Mouse (Mus musculus): ENCODE results near the gene Lrrc75b. TPM values are rescaled to one million over a fixed set of nuclear protein-coding genes. Genes with fewer than 3 reads are reported as not detected.
"Not testable (repeated sequence)": the region's sequence is repeated elsewhere in the genome, so short reads cannot be mapped to it uniquely, and the experiment has no call there.

Gene Lrrc75b
- polyA plus RNA-seq, 1 experiment from 2014 or later, result 14.6 TPM

DNA sequence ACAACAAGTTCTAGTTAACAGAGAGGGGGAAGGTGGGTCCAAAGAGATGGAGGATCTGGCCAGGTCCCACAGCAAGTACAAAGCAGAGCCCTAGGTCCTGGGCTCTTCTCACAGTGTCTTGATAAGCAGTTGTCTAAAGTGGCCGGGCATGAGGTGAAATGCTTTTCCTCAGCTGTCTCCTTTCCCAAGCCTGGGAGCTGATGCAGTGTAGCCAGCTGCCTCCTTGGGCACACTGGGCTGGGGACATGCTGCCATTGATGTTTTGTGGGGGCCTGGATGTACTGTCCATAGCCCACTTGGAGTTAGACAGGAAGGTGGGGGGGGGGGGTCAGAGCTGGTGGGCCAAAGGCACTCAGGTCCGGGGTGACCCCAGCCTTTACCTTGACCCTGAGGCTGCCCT lies 8.0 kb downstream of the Lrrc75b start:
- Histone ChIP-seq H3K4me2 (replicated peaks) (no peak overlapping the region), H3K27me3 (no peaks in the 10 kb centered on the region), H3K9me3 (replicated peaks) (no peaks in the 10 kb centered on the region), H3K9ac (no peak overlapping the region), H3K27ac (no peak overlapping the region), H3K36me3 (peaks cover 15% of the 10 kb centered on the region), H3K4me1 (peaks cover 16% of the 10 kb centered on the region), H3K4me3 (no peak overlapping the region)
- ATAC-seq (ENCODE audit: low FRiP score), result no peak
- 85% methylated on average over 2 of the region's 2 CpGs for WGBS

DNA sequence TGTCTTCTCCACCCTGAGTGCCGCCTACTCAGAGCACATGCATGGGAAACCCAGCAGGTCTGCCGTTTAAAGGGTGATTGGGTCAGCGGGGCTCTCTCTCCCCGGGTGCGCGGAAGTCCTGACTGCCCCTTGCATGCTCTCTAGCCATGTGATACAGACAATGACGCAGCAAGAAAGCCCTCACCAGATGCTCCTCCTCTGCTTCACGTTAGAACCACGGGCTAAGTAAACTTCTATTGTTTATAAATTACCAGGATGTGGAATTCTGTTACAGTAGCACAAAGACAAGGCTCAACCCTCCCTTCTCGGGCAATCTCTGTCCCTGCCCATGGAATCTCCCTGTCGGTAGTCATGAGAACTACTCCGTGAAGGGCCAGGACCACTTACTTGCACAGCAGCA lies 9.0 kb downstream of the Lrrc75b start:
- H3K9ac ChIP-seq, result no peak overlapping the region
- no peaks in the 10 kb centered on the region for H3K27me3 ChIP-seq
- 47% methylated on average over 12 of the region's 12 CpGs for WGBS
- no peak overlapping the region for H3K4me2 ChIP-seq (replicated peaks)
- no peak overlapping the region for H3K4me3 ChIP-seq
- ATAC-seq (ENCODE audit: low FRiP score), result no peak
- H3K36me3 ChIP-seq, result peaks cover 15% of the 10 kb centered on the region
- H3K4me1 ChIP-seq, result peaks cover 7% of the 10 kb centered on the region
- no peaks in the 10 kb centered on the region for H3K9me3 ChIP-seq (replicated peaks)
- H3K27ac ChIP-seq, result no peak overlapping the region

DNA sequence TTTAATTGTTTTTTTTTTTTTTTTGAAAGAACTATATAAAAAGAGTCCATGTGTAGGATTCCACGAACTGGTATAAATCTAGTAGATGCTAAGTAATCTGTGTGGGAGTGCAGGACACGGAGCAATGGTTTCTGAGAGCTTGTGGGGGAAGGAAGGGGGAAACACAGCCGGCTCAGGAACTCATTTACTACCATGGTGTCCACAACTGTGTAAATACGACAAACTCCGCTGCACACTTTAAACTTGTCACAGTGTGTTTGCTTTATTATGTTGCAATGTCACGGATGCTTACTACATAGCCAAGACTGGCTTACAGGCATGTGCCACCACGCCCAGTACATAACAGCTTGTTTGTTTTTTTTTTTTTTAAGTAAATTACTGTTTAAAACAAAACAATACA lies 10.2 kb downstream of the Lrrc75b start:
- Histone ChIP-seq H3K27me3 (no peaks in the 10 kb centered on the region), H3K4me3 (no peak overlapping the region), H3K4me1 (no peaks in the 10 kb centered on the region), H3K9me3 (replicated peaks) (peaks cover 9% of the 10 kb centered on the region; the same call in 1 of the 2 replicates), H3K4me2 (replicated peaks) (no peak overlapping the region), H3K9ac (no peak overlapping the region), H3K36me3 (peaks cover 15% of the 10 kb centered on the region), H3K27ac (no peak overlapping the region)
- WGBS, result 77% methylated on average over 7 of the region's 7 CpGs
- no peak for ATAC-seq (ENCODE audit: low FRiP score)

DNA sequence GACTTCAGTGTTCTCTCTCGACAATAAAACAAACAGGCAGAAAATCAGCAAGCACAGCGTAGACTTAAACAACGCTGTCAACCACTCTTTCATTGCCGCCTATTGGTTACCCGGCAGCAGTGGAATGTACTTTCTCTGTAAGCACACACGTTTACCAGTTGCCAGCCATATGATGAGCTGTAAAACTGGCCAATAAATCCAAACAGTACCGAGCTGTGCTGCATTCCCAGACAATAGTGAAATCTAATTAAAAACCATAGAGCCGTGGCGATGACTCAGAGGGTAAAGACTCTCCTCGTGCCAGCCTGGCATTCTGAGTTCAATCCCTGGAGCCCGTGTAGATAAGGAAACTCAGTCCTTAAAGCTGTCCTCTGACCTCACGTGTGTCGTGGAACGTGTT lies 11.6 kb downstream of the Lrrc75b start:
- no peak overlapping the region for H3K27ac ChIP-seq
- ATAC-seq (ENCODE audit: low FRiP score), result no peak
- no peaks in the 10 kb centered on the region for H3K27me3 ChIP-seq
- peaks cover 9% of the 10 kb centered on the region; the same call in 1 of the 2 replicates for H3K9me3 ChIP-seq (replicated peaks)
- peaks cover 7% of the 10 kb centered on the region for H3K36me3 ChIP-seq
- no peak overlapping the region for H3K4me3 ChIP-seq
- no peak overlapping the region for H3K4me2 ChIP-seq (replicated peaks)
- 69% methylated on average over 14 of the region's 14 CpGs for WGBS
- H3K9ac ChIP-seq, result no peak overlapping the region
- no peaks in the 10 kb centered on the region for H3K4me1 ChIP-seq

DNA sequence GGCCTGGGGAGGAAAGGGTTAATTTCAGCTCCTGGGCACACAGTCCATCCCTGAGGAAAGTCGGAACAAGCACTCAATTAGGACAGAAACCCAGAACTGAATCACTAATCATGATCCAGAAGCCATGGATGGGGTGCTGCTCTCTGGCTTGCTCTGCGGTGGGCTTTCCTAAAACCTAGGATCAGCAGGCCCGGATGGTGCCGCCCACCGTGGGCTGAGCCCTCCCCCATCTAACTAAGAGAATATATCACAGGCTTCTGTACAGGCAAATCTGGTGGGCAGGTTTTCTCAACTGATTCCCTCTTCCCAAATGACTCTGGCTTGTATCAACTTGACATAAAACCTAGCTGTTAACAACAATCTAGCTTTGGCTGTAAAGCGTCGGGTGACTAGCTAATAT lies 12.2 kb downstream of the Lrrc75b start:
- Histone ChIP-seq H3K9me3 (replicated peaks) (peaks cover 9% of the 10 kb centered on the region; the same call in 1 of the 2 replicates), H3K4me1 (no peaks in the 10 kb centered on the region), H3K4me2 (replicated peaks) (no peak overlapping the region), H3K36me3 (0 out of 2 replicates have a peak, but pooled peaks cover under 1% of the 10 kb centered on the region), H3K27me3 (no peaks in the 10 kb centered on the region), H3K9ac (no peak overlapping the region), H3K27ac (no peak overlapping the region), H3K4me3 (no peak overlapping the region)
- ATAC-seq (ENCODE audit: low FRiP score), result no peak
- 75% methylated on average over 7 of the region's 7 CpGs for WGBS

DNA sequence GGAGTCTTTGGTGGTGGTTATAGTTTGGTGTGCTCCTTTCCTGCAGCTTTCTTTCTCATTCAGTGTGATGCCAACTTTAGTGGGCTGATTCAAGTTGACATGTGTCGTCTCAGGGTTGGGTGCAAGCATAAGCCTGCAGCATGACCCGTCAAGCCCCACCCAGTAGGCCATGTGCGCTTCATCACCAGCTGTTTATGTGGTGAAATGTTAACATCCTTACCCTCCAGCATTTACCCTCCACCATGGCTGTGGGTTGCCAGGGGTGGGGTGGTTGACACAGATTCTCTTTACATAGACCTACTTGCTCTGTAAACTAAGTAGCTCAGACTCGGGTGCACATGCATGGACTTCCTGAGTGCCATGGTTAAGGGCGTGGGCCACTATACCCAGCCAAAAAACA lies 24.0 kb downstream of the Lrrc75b start:
- H3K9me3 ChIP-seq (replicated peaks), result no peaks in the 10 kb centered on the region
- H3K4me1 ChIP-seq, result no peaks in the 10 kb centered on the region
- H3K9ac ChIP-seq, result no peak overlapping the region
- H3K4me3 ChIP-seq, result no peak overlapping the region
- no peak overlapping the region for H3K4me2 ChIP-seq (replicated peaks)
- no peak overlapping the region for H3K27ac ChIP-seq
- H3K27me3 ChIP-seq, result no peaks in the 10 kb centered on the region
- H3K36me3 ChIP-seq, result peaks cover 45% of the 10 kb centered on the region
- ATAC-seq (ENCODE audit: low FRiP score), result no peak
- whole genome bisulfite sequencing, result 96% methylated on average over 5 of the region's 5 CpGs

DNA sequence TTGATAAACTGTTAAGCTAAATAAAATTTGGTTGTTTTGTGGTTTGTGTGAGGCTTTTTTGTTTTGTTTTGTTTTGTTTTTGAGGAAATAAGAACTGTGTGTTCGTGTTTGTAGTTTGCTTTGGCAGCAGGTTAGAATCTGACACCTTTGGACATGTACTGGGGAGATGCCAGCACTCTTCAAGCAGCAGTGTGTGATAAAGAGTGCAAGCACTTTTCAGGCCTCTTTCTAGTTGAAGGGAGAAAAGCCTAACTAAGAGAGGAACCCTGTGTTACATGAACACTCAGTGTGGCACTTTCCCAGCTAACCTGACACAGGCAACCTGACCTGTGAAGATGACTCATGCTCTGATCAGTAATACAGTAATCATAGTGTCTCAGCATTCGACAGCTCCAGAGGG lies 24.7 kb downstream of the Lrrc75b start:
- Histone ChIP-seq H3K4me3 (no peak overlapping the region), H3K36me3 (peaks cover 49% of the 10 kb centered on the region), H3K4me2 (replicated peaks) (no peak overlapping the region), H3K27me3 (no peaks in the 10 kb centered on the region), H3K27ac (no peak overlapping the region), H3K9ac (no peak overlapping the region), H3K9me3 (replicated peaks) (no peaks in the 10 kb centered on the region), H3K4me1 (no peaks in the 10 kb centered on the region)
- no peak for ATAC-seq (ENCODE audit: low FRiP score)
- WGBS, result 94% methylated on average over 2 of the region's 2 CpGs

DNA sequence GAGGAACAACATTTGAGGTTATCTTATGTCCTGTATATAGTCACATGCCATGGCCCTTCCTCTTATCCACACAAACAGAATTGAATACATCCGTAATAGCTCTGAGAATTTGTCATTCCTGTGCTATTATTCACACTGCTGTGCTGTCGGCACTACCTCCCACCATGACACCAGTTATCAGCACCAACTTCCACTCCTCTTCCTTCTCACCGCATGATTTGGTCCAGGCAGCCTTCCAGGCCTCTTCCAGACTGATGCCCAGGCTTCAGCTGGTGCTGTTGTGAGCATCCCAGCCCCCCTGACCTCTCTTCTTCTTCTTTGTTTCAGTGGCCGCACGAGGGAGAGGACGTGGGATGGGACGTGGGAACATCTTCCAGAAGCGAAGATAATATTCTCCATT lies 25.2 kb downstream of the Lrrc75b start:
- 94% methylated on average over 8 of the region's 8 CpGs for WGBS
- Histone ChIP-seq H3K27ac (no peak overlapping the region), H3K4me3 (no peak overlapping the region), H3K4me2 (replicated peaks) (no peak overlapping the region), H3K27me3 (no peaks in the 10 kb centered on the region), H3K4me1 (no peaks in the 10 kb centered on the region), H3K9me3 (replicated peaks) (no peaks in the 10 kb centered on the region), H3K9ac (no peak overlapping the region), H3K36me3 (peaks cover 49% of the 10 kb centered on the region)
- no peak for ATAC-seq (ENCODE audit: low FRiP score)

DNA sequence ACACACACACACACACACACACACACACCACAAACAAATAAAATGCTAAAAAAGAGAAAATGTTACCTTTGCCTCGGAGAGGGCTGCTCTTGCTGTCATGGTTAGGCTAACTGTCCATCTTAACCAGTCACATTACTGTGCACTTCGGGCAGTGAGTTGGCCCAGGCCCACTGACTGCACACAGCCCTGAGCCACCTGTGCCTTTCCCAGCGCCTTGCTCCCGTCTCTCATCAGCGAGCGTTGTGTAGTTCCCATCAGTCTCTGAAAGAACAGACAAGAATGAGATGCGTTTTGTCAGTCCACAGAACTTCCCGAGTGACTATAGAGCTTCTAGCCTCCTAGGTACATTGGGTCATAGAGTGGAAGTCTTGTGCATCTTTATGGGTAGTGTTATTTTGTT lies 25.9 kb downstream of the Lrrc75b start:
- no peaks in the 10 kb centered on the region for H3K9me3 ChIP-seq (replicated peaks)
- H3K27me3 ChIP-seq, result no peaks in the 10 kb centered on the region
- H3K4me2 ChIP-seq (replicated peaks), result no peak overlapping the region
- H3K4me3 ChIP-seq, result no peak overlapping the region
- no peaks in the 10 kb centered on the region for H3K4me1 ChIP-seq
- peaks cover 51% of the 10 kb centered on the region for H3K36me3 ChIP-seq
- no peak overlapping the region for H3K27ac ChIP-seq
- no peak for ATAC-seq (ENCODE audit: low FRiP score)
- 93% methylated on average over 8 of the region's 8 CpGs for WGBS
- H3K9ac ChIP-seq, result no peak overlapping the region

DNA sequence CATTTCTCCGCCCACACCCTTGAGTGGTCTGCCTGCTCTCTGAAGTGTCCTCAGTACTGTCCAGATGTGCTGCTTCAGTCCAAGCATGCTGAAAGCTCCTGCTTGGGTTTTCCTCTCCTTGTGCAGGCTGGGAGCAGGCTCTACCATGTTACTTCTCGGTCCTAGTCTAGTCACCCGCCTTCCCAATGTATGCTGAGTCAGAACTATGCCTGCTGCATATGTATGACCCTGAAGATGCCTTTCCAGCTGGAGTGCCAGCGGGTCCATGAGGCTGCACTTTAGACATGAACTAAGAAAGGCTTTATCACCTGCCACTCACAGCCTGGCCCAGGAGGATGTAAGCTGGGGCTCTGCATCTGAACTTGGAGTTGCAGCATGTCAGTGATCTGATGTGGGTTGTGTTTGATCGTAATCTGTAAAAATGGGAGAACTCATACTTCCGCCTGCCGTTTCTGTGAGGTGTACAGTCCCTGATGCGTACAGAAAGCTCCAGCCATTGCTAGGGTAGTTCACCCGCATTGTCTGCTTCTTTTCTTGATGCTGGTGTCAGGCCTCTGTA lies 28.5 kb downstream of the Lrrc75b start:
- Histone ChIP-seq H3K9ac (no peak overlapping the region), H3K36me3 (peaks cover 60% of the 10 kb centered on the region), H3K4me2 (replicated peaks) (no peak overlapping the region), H3K27ac (no peak overlapping the region), H3K9me3 (replicated peaks) (no peaks in the 10 kb centered on the region), H3K4me1 (no peaks in the 10 kb centered on the region), H3K27me3 (no peaks in the 10 kb centered on the region), H3K4me3 (no peak overlapping the region)
- 94% methylated on average over 9 of the region's 9 CpGs for WGBS
- ATAC-seq (ENCODE audit: low FRiP score), result no peak

DNA sequence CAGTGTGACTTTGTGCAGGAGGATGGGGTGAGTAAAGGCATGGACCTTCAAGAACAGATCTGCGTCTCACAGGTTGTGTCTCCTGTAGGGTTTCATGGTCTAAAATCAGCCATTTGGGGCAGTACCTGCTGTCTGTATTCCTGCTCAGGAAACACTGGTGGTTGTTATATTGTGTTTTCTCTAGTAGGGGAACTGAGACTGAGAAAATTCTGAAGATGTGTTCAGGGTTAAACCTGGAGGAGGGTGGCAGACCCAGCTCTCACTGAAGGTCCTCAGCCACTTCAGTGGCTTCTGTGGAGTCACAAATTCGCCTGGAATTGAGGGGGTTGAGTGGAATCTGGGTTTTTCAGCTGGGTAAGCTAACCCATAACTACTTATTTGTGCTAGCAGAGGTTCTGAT lies 29.8 kb downstream of the Lrrc75b start:
- 90% methylated on average over 2 of the region's 2 CpGs for WGBS
- Histone ChIP-seq H3K27ac (no peak overlapping the region), H3K4me3 (no peak overlapping the region), H3K27me3 (no peaks in the 10 kb centered on the region), H3K4me1 (no peaks in the 10 kb centered on the region), H3K9ac (0 out of 2 replicates have a peak overlapping the region, but pooled peaks have one; percentile 13), H3K9me3 (replicated peaks) (no peaks in the 10 kb centered on the region), H3K4me2 (replicated peaks) (no peak overlapping the region), H3K36me3 (peaks cover 55% of the 10 kb centered on the region)
- ATAC-seq (ENCODE audit: low FRiP score), result no peak

DNA sequence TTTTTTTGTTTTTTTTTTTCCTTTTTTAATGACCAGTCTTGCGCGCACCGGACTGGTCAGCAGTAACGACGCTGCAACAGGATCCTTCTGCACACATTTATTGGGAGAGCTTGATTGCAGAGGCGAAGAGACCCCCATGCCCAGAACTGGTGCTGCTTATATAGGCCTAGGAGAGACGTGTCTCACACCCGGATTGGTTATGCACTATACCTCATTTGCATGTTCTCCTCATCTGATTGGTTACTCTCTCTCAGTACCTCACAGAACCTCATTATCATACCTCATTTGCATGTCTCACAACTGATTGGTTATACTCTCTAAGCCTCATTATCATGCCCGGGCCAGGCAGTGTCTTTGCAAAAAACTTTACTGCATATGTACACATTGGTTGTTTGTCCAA lies 34.7 kb downstream of the Lrrc75b start:
- H3K9me3 ChIP-seq (replicated peaks); H3K4me3 ChIP-seq; ATAC-seq (ENCODE audit: low FRiP score); H3K27me3 ChIP-seq; H3K4me2 ChIP-seq (replicated peaks); H3K9ac ChIP-seq; H3K27ac ChIP-seq; H3K4me1 ChIP-seq: not testable (repeated sequence)
- WGBS, result 88% methylated on average over 9 of the region's 9 CpGs
- peaks cover 59% of the 10 kb centered on the region for H3K36me3 ChIP-seq

DNA sequence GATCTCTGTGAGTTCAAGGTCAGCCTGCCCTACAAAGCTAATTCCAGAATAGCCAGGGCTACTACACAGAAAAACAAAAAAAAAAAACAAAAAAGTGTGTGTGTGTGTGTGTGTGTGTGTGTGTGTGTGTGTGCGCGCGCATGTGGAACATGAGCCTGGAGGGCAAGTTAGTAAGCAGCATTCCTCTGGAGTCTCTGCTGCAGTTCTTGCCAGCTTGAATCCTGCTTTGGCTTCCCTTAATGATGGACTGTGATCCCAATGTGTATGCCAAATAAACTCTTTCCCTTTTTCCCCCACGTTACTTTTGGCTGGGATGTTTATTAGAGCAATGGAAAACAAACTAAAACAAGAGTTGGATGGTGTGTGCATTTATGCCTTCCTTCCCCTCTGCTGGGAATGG lies 38.5 kb downstream of the Lrrc75b start:
- peaks cover 53% of the 10 kb centered on the region for H3K36me3 ChIP-seq
- ATAC-seq (ENCODE audit: low FRiP score), result no peak
- H3K27ac ChIP-seq, result no peak overlapping the region
- no peaks in the 10 kb centered on the region for H3K9me3 ChIP-seq (replicated peaks)
- H3K9ac ChIP-seq, result no peak overlapping the region
- H3K4me3 ChIP-seq, result no peak overlapping the region
- no peaks in the 10 kb centered on the region for H3K27me3 ChIP-seq
- peaks cover 14% of the 10 kb centered on the region for H3K4me1 ChIP-seq
- H3K4me2 ChIP-seq (replicated peaks), result no peak overlapping the region
- 92% methylated on average over 4 of the region's 4 CpGs for WGBS

All from hindbrain, embryonic 12.5 days (tissue).